Mouse (Mus musculus): ENCODE data around the gene Gm20594. TPM values are rescaled to one million over a fixed set of nuclear protein-coding genes. Genes with fewer than 3 reads are reported as not detected.

The Gm20594 gene
- polyA plus RNA-seq (2016; fragmentation: Nextera tagmentation; extraction: Ambion mirVana) = not detected in 2 replicates

DNA sequence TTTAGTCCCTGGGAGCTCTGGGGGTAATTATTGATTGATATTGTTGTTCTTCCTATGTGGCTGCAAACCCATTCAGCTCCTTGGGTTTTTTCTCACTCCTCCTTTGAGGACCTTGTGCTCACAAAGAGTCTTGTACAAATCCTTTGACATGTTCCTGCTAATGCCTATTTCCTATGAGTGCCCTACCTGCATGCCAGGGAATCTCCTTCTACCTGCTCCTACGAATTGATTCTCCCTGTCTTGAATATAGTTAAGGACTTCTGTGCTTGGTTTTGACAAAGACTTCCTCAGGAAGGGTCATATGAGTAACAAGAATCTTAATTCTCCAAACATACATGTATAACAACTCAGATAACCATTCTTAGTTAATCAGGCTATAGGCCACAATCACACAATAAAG, at the start of gene Gm20594:
Gm20594 (plus strand) TSS at position 301 of the 400 bp plus-strand sequence.
- no peak for DNase-seq (ENCODE audit: low spot score)
- Histone ChIP-seq H3K4me1 (no peaks in the 10 kb centered on the region), H3K27ac (replicated peaks) (no peak within 1 kb of the TSS), H3K9me3 (no peaks in the 10 kb centered on the region), H3K4me3 (no peak within 1 kb of the TSS), H3K36me3 (replicated peaks) (no peaks in the 10 kb centered on the region), H3K27me3 (replicated peaks; ENCODE audit: low read depth, poor library complexity, severe bottlenecking) (no peaks in the 10 kb centered on the region)
- 74% methylated on average over 1 of the region's 1 CpGs for WGBS

DNA sequence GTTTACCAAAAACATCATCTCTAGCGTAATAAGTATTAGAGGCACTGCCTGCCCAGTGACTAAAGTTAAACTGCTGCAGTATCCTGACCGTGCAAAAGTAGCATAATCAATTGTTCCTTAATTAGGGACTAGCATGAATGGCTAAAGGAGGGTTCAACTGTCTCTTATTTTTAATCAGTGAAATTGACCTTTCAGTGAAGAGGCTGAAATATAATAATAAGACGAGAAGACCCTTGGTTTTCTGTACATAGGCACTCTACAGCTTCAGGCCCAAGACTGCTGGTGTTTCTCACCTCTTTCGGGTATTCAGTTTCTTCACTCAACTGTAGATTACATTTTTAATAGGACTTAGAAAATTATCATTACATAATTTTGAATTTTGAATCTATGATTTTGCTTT, 398 bp downstream of the Gm20594 start:
- no peaks in the 10 kb centered on the region for H3K36me3 ChIP-seq (replicated peaks)
- no peaks in the 10 kb centered on the region for H3K27me3 ChIP-seq (replicated peaks; ENCODE audit: low read depth, poor library complexity, severe bottlenecking)
- no peak overlapping the region for H3K27ac ChIP-seq (replicated peaks)
- no peaks in the 10 kb centered on the region for H3K4me1 ChIP-seq
- 86% methylated on average over 4 of the region's 4 CpGs for WGBS
- H3K4me3 ChIP-seq = no peak overlapping the region
- DNase-seq (ENCODE audit: low spot score) = no peak
- H3K9me3 ChIP-seq = no peaks in the 10 kb centered on the region

DNA sequence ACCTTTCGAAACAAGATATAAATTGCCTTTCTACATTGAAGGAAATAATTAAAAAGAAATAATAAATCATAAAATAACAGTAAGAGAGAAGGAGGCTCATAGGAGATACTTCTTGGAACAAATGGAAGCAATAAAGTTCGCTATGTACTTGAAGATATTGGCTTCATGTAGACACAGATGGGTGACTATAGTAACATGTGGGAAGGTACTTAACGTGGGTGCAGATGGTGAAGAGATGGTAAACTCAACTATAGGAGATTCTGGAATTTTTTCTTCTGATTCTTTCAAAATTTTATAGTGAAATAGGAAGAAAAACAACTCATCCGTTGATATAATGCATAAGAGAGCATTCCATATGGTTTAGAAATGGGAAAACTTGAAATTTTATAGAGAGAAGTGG, 16.1 kb downstream of the Gm20594 start:
- Histone ChIP-seq H3K4me3 (no peak overlapping the region), H3K27ac (replicated peaks) (no peak overlapping the region), H3K9me3 (peaks cover 6% of the 10 kb centered on the region; the same call in 1 of the 2 replicates), H3K36me3 (replicated peaks) (no peaks in the 10 kb centered on the region), H3K4me1 (no peaks in the 10 kb centered on the region), H3K27me3 (replicated peaks; ENCODE audit: low read depth, poor library complexity, severe bottlenecking) (no peaks in the 10 kb centered on the region)
- no peak for DNase-seq (ENCODE audit: low spot score)
- 88% methylated on average over 4 of the region's 4 CpGs for WGBS

DNA sequence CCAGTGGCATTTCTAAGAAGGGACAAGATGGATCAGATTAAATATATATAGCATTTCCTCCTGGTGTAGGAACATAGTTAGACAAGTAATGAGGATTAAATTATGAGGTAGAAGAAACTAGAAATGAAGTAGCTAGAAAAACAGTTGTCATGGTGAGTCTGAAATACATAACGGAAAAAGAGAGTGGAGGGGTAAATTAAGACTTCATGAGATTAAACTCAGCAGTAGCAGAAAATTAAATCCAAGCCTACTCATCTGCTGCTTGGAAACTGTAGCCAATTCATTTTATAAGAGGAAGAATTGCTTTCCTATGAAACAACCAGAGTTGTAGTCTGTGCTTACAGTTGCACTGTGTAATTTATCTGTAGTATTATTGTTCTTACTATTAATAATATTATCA, 29.1 kb downstream of the Gm20594 start:
- H3K4me1 ChIP-seq = no peaks in the 10 kb centered on the region
- no peaks in the 10 kb centered on the region for H3K27me3 ChIP-seq (replicated peaks; ENCODE audit: low read depth, poor library complexity, severe bottlenecking)
- no peak for DNase-seq (ENCODE audit: low spot score)
- no peak overlapping the region for H3K27ac ChIP-seq (replicated peaks)
- no peak overlapping the region for H3K4me3 ChIP-seq
- no peaks in the 10 kb centered on the region for H3K9me3 ChIP-seq
- H3K36me3 ChIP-seq (replicated peaks) = no peaks in the 10 kb centered on the region
- 83% methylated on average over 1 of the region's 1 CpGs for WGBS

Other genes with a start within 250 kb of the Gm20594 start
- gene Lrrtm4, start 201.0 kb downstream of the Gm20594 start, polyA plus RNA-seq (2016; fragmentation: Nextera tagmentation; extraction: Ambion mirVana) = 0.65 and 0.75 TPM in 2 replicates